Comparison of ENCODE assay signal across 33 mouse cellular contexts in genomic region chr10:95795500-95795899, GRCm38 (mm10). TPM values are rescaled to one million over a fixed set of nuclear protein-coding genes. Genes with fewer than 3 reads are reported as not detected.
DNase-seq lines count a peak whose midpoint lies in the region; ATAC-seq and TF ChIP-seq lines count a peak whose summit lies in the region.
"Had no signal": no experiment of that assay in that cellular context is flagged by ENCODE, and none has a peak within 500 bp of the region (broad histone marks: within the 10 kb centered on the region; RNA-seq: fewer than 3 reads in every experiment).

No protein-coding gene starts in this region.

- H3K4me1 ChIP-seq in bone marrow, adult 2 months (ENCODE audit: control insufficient read depth, insufficient read depth, low read length): no peaks in the 10 kb centered on the region; the same call in 1 of the 2 replicates
- H3K4me1 ChIP-seq: heart, embryonic 10.5 days; heart, embryonic 13.5 days had no signal

- WGBS in bone marrow, adult 2 months: 42% methylated on average over 4 of the region's 4 CpGs

- TF ChIP-seq CTCF in gastrocnemius, adult 2 months (IDR thresholded peaks at IDR 0.05): no peak
- no peak for TF ChIP-seq CTCF in bone marrow, adult 2 months (IDR thresholded peaks at IDR 0.05; ENCODE audit: control insufficient read depth, insufficient read depth, low read length)

- peak; percentile 57 for ATAC-seq in megakaryocyte progenitor cell, adult 5-6 weeks (replicated peaks; ENCODE audit: poor library complexity)
- ATAC-seq: CD4-positive, CD25-positive, alpha-beta regulatory T cell, adult 4 months; forebrain, embryonic 13.5 days; forebrain, embryonic 16.5 days; hindbrain, postnatal 0 days; inflammation-experienced regulatory T-cells, adult 6 months; intestine, embryonic 16.5 days had no signal

- peak overlapping the region; percentile 87 for H3K27ac ChIP-seq in gastrocnemius, adult 2 months
- peak overlapping the region; percentile 15; the same call in 1 of the 2 replicates for H3K27ac ChIP-seq in bone marrow, adult 2 months (ENCODE audit: control insufficient read depth, insufficient read depth, low read depth, low read length, poor library complexity)
- H3K27ac ChIP-seq: embryonic facial prominence, embryonic 10.5 days; embryonic facial prominence, embryonic 13.5 days; forebrain, embryonic 13.5 days; heart, adult 2 months; heart, embryonic 10.5 days; heart, embryonic 13.5 days; hindbrain, embryonic 14.5 days; hindbrain, postnatal 0 days had no signal

- no peak for TF ChIP-seq POLR2A in bone marrow, adult 2 months (IDR thresholded peaks at IDR 0.05; ENCODE audit: borderline replicate concordance, control insufficient read depth, low read depth, low read length)

- DNase-seq in gastrocnemius, adult 2 months: no peak
- DNase-seq in gastrocnemius, postnatal 36 days: no peak
- no peak for DNase-seq in lung, postnatal 4 days
- no peak for DNase-seq in lung, postnatal 36 days
- DNase-seq: adrenal gland, adult 2 months; adrenal gland, postnatal 14 days; cerebellum, adult 11-12 months; cerebellum, adult 8-10 months; cerebellum, postnatal 10 days; cerebellum, postnatal 36 days; embryo, embryonic 11 days; heart, adult 2 months; heart, postnatal 14 days; heart, postnatal 4 days had no signal

- no peak overlapping the region for H3K4me3 ChIP-seq in gastrocnemius, adult 2 months
- no peak overlapping the region for H3K4me3 ChIP-seq in bone marrow, adult 2 months (replicated peaks; ENCODE audit: control insufficient read depth, low read depth, low read length)
- H3K4me3 ChIP-seq: embryonic facial prominence, embryonic 10.5 days; embryonic facial prominence, embryonic 13.5 days; erythroblast, embryonic 14.5 days; forebrain, embryonic 13.5 days; heart, adult 2 months; heart, embryonic 10.5 days; heart, embryonic 13.5 days had no signal

- intact Hi-C loops in gastrocnemius, adult 2 months (cut with DNase I): loop anchor here (2.0 kb wide), 2 partner anchors 19 to 33 kb away; no protein-coding TSS in a partner anchor
- intact Hi-C loops in gastrocnemius, postnatal 36 days (cut with DNase I): no loop called here

RNA-seq across cellular contexts. Expression of gene Gm33543, which starts 47.2 kb away (rescaled TPM):
- 1 to 10 TPM in 1 of 2 experiments, under 1 TPM in 1; 0.66 to 1.4 TPM for total RNA-seq in gastrocnemius, adult 2 months (2021)
- total RNA-seq in gastrocnemius, postnatal 36 days (2021): 1 to 10 TPM in 1 of 2 experiments, under 1 TPM in 1; 0.42 to 1.4 TPM
- not detected in 2 replicates for polyA plus RNA-seq in bone marrow, adult 2 months (2011; ENCODE audit: insufficient read depth, insufficient read length, low replicate concordance, missing spikeins)
- total RNA-seq in megakaryocyte progenitor cell, adult 5-6 weeks (2015): not detected in 2 replicates
- total RNA-seq in megakaryocyte progenitor cell, adult 5-6 weeks (2017): not detected in 2 replicates
- total RNA-seq: adrenal gland, adult 2 months; hindbrain, postnatal 0 days; MEL had no signal
- polyA plus RNA-seq: adrenal gland, adult 2 months; brain, embryonic 14.5 days; C2C12; CD4-positive, CD25-positive, alpha-beta regulatory T cell, adult 4 months; embryonic facial prominence, embryonic 10.5 days; embryonic facial prominence, embryonic 13.5 days; erythroblast, embryonic 14.5 days; forebrain, embryonic 13.5 days; forebrain, embryonic 16.5 days; heart, embryonic 10.5 days; heart, embryonic 13.5 days; heart, embryonic 16.5 days; hindbrain, embryonic 11.5 days; hindbrain, embryonic 14.5 days; inflammation-experienced regulatory T-cells, adult 6 months; intestine, embryonic 16.5 days had no signal
